Mouse (Mus musculus) limb, embryonic 14.5 days (tissue): ENCODE measurements around the gene Gm37240. TPM values are rescaled to one million over a fixed set of nuclear protein-coding genes. Genes with fewer than 3 reads are reported as not detected.

ENCODE experiments used
- ATAC-seq: fragments of 200-750 bp; cut with Nextera tagmentation; 2 replicates; pipeline ENCODE4 v1.8.0; 2017; ENCODE audit warnings: low read depth, moderate number of reproducible peaks, moderate TSS enrichment; ENCODE audit not compliant: low FRiP score
- DNase-seq: peaks from one replicate; pipeline ENCODE4 v3.0.0-alpha.2; 2015; ENCODE audit warnings: low spot score
- H3K27ac ChIP-seq: fragments of 300-500 bp; sonication (generic); replicated peaks from 2 replicates; pipeline ENCODE4 v1.5.1; 2014; ENCODE audit warnings: low read depth, mild to moderate bottlenecking, low read length, moderate library complexity, mixed read lengths
- H3K27me3 ChIP-seq: fragments of 300-500 bp; sonication (generic); 2 replicates; pipeline ENCODE4 v1.6.1; 2014; ENCODE audit warnings: low read length, mixed read lengths; ENCODE audit not compliant: control insufficient read depth, insufficient read depth
- H3K36me3 ChIP-seq: fragments of 300-500 bp; sonication (generic); 2 replicates; pipeline ENCODE4 v1.6.1; 2014; ENCODE audit warnings: mild to moderate bottlenecking, low read length, moderate library complexity, mixed read lengths; ENCODE audit not compliant: control insufficient read depth, insufficient read depth
- H3K4me1 ChIP-seq: fragments of 300-500 bp; sonication (generic); 2 replicates; pipeline ENCODE4 v1.6.1; 2014; ENCODE audit warnings: antibody characterized with exemption, low read length, mixed read lengths; ENCODE audit not compliant: control insufficient read depth, insufficient read depth
- H3K4me2 ChIP-seq: fragments of 300-500 bp; sonication (generic); replicated peaks from 2 replicates; pipeline ENCODE4 v1.6.1; 2014; ENCODE audit warnings: low read depth, mild to moderate bottlenecking, low read length, moderate library complexity; ENCODE audit not compliant: severe bottlenecking
- H3K4me3 ChIP-seq: fragments of 300-500 bp; sonication (generic); replicated peaks from 2 replicates; pipeline ENCODE4 v1.5.1; 2014; ENCODE audit warnings: low read length
- H3K9ac ChIP-seq: fragments of 300-500 bp; sonication (generic); 2 replicates; pipeline ENCODE4 v1.6.1; 2014; ENCODE audit warnings: mild to moderate bottlenecking, low read depth, low read length, moderate library complexity; ENCODE audit not compliant: severe bottlenecking
- H3K9me3 ChIP-seq: fragments of 300-500 bp; sonication (generic); 2 replicates; pipeline ENCODE4 v1.6.1; 2016; ENCODE audit warnings: low read length; ENCODE audit not compliant: control insufficient read depth
- POLR2A ChIP-seq: fragments of 200-500 bp; IDR thresholded peaks from 2 replicates; pipeline ENCODE4 v1.8.0; 2012; ENCODE audit warnings: inconsistent platforms, mild to moderate bottlenecking, moderate library complexity, borderline replicate concordance; ENCODE audit not compliant: insufficient read depth, insufficient read length; ENCODE audit errors: extremely low read depth
- WGBS: fragments of 180-500 bp; shearing (Covaris S2); extraction: QIAGEN DNeasy Blood & Tissue Kit; methylation state at CpG from one replicate; pipeline ENCODE4 v1.1.7; 2014; 5-methylcytosine and 5-hydroxymethylcytosine counted together
- polyA plus RNA-seq, 2 experiments: library from polyadenylated mRNA; depleted of rRNA in 1 of 2; stranded (reverse) in 1 of 2; unstranded in 1 of 2; fragments of >200 nt; fragmentation: Nextera tagmentation in 1 of 2; extraction: Ambion mirVana in 1 of 2; gene quantifications; 2 replicates each; pipeline versions ENCODE4 v1.2.1 to v1.2.3; 2012 to 2014

Gene Gm37240
- polyA plus RNA-seq, 2 experiments: 2.0 to 13.4 TPM

DNA sequence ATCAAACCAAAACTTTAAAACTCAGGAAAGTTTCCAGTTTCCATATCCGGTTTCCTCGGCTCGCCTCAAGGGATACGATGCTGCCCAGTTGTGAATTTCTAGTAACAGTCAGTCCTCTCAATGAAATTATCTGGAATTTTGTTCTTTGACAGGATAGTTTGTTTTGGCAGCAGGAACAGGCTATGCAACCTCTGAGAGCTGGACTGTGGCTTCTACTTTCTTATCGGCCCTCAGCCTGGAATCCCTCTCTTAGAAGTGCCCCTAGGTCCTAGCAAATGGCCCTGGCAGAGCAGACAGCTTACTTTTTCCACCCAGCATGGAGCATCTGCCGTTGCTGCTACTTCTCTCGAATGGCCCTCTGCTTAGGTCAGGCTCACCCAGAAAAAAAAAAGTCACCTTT, 755.4 kb downstream of the Gm37240 start:
- H3K27ac ChIP-seq: no peak overlapping the region
- no peaks in the 10 kb centered on the region for H3K27me3 ChIP-seq
- DNase-seq (no peak), ATAC-seq (no peak)
- H3K36me3 ChIP-seq: no peaks in the 10 kb centered on the region
- no peak for TF ChIP-seq POLR2A
- no peaks in the 10 kb centered on the region for H3K4me1 ChIP-seq
- no peak overlapping the region for H3K4me2 ChIP-seq
- WGBS: 59% methylated on average over 7 of the region's 7 CpGs
- H3K4me3 ChIP-seq: no peak overlapping the region
- no peaks in the 10 kb centered on the region for H3K9me3 ChIP-seq
- no peak overlapping the region for H3K9ac ChIP-seq

DNA sequence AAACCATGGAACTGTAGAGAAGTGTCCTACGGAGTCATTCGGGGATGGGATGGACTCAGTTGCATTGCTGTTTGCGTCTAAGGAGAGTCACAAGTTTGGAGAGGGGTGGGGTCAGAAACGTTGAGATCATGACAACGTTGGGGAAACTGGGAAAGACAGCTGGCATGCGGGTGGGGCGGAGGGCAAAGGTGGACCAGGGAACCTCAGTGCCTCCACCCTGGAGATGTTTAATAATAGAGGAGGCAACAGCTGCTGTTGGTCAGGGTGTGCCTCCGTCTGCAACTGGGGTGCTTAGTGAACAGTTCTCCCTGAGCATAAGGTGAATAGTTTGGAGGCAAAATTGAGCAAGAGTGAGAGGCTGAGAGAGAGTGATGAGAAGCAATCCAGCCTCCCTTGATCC, 758.8 kb downstream of the Gm37240 start:
- no peak for DNase-seq
- Histone ChIP-seq H3K9ac (no peak overlapping the region), H3K27ac (no peak overlapping the region), H3K9me3 (no peaks in the 10 kb centered on the region), H3K4me1 (no peaks in the 10 kb centered on the region; the same call in 1 of the 2 replicates), H3K4me3 (no peak overlapping the region), H3K27me3 (no peaks in the 10 kb centered on the region), H3K36me3 (no peaks in the 10 kb centered on the region), H3K4me2 (no peak overlapping the region)
- 87% methylated on average over 8 of the region's 8 CpGs for WGBS
- no peak for TF ChIP-seq POLR2A
- no peak for ATAC-seq

DNA sequence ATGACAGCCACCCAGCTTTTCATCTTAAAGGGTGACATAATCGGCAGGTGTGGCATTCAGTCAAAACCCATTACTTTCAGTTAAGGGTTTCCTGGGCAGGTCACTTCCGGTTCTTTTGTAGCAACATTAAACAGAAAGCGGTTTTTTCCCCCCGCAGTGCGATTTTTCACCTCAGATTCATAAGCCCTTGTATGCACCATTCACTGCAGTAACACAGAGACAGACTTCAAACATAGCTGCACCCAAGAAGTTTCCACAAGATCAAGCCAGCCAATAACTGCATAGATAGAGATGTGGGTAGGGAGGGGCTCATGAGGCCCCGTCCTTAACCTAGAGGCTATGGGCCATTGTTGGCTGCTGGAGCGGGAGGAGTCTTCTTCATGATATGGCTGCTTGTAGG, 760.3 kb downstream of the Gm37240 start:
- no peaks in the 10 kb centered on the region for H3K27me3 ChIP-seq
- no peaks in the 10 kb centered on the region for H3K9me3 ChIP-seq
- 84% methylated on average over 7 of the region's 7 CpGs for WGBS
- ATAC-seq (no peak), DNase-seq (no peak)
- H3K4me2 ChIP-seq: no peak overlapping the region
- H3K9ac ChIP-seq: no peak overlapping the region
- TF ChIP-seq POLR2A: no peak
- no peaks in the 10 kb centered on the region for H3K36me3 ChIP-seq
- no peaks in the 10 kb centered on the region; the same call in 1 of the 2 replicates for H3K4me1 ChIP-seq
- no peak overlapping the region for H3K27ac ChIP-seq
- no peak overlapping the region for H3K4me3 ChIP-seq

DNA sequence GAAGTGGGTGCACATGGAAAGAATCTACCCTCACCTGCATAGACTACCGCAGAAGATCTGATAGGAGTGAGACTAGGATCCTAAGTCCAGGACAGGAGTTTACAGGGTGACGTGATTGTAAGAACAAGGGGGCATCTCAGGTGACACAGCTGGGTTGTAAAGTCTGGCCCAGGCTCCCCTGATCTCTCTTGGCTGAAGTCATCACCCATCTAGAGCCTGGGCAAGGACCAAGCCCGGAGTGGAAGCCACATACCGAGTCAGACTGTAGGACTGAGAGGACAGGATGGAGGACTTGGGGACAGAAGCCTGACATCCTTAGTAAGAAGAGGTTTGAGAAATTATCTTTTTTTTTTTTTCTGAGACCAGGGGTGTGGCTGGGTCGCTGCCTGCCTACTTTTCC, 761.8 kb downstream of the Gm37240 start:
- Histone ChIP-seq H3K4me2 (no peak overlapping the region), H3K4me3 (no peak overlapping the region), H3K9me3 (no peaks in the 10 kb centered on the region), H3K9ac (no peak overlapping the region), H3K4me1 (no peaks in the 10 kb centered on the region; the same call in 1 of the 2 replicates), H3K36me3 (no peaks in the 10 kb centered on the region), H3K27me3 (no peaks in the 10 kb centered on the region), H3K27ac (no peak overlapping the region)
- ATAC-seq: no peak
- DNase-seq: no peak
- TF ChIP-seq POLR2A: no peak
- 79% methylated on average over 5 of the region's 5 CpGs for WGBS

DNA sequence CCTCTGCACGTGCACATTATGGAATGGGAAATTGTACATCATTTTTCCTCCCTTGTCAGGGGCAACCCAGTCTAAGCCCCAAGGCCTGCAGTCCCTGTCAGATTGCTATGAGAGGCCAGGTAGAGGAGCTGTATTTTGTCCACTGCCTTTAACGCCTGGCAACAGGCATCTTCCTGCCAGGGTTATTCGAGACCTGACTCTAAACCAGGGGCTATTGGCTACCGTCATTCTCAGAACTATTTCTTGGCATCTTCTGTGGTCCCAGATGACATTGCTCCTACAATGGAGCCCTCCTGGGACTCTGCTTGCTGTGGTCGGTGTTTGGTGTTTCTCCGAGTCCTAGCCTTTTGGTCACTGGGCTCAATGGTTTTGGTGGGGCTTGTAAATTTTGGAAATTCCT, 762.4 kb downstream of the Gm37240 start:
- DNase-seq (no peak), ATAC-seq (no peak)
- Histone ChIP-seq H3K27ac (no peak overlapping the region), H3K4me1 (no peaks in the 10 kb centered on the region; the same call in 1 of the 2 replicates), H3K4me2 (no peak overlapping the region), H3K36me3 (no peaks in the 10 kb centered on the region), H3K4me3 (no peak overlapping the region), H3K9ac (no peak overlapping the region), H3K9me3 (no peaks in the 10 kb centered on the region), H3K27me3 (no peaks in the 10 kb centered on the region)
- TF ChIP-seq POLR2A: no peak
- 66% methylated on average over 6 of the region's 6 CpGs for WGBS

DNA sequence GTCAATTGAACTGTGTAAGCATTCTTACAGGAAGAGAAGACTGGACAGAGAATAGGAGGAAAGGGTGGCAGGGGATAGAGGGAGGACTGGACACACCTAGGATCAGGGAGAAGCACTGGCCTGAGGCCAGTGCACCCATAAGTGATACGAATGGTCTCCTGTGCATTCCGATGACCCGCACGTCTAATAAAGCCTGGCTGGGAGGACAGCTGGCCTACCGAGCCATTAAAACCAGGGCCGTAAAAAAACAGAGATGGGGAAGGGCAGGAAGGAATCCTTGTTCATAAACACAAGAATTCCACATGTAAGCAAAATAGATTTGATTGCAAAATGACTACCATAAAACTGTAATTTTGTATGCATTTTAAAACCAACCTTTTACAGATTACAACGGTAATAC, 762.9 kb downstream of the Gm37240 start:
- H3K27ac ChIP-seq: no peak overlapping the region
- ATAC-seq (no peak), DNase-seq (no peak)
- H3K4me1 ChIP-seq: no peaks in the 10 kb centered on the region; the same call in 1 of the 2 replicates
- no peak for TF ChIP-seq POLR2A
- H3K27me3 ChIP-seq: no peaks in the 10 kb centered on the region
- H3K36me3 ChIP-seq: no peaks in the 10 kb centered on the region
- 30% methylated on average over 7 of the region's 7 CpGs for WGBS
- H3K4me2 ChIP-seq: no peak overlapping the region
- H3K9ac ChIP-seq: no peak overlapping the region
- no peaks in the 10 kb centered on the region for H3K9me3 ChIP-seq
- no peak overlapping the region for H3K4me3 ChIP-seq
